Mouse (Mus musculus) CD4-positive, CD25-positive, alpha-beta regulatory T cell, adult 2 months (primary cell): ENCODE results near the gene Ppfia2.

Experiments
- DNase-seq: peaks from one replicate; pipeline ENCODE4 v3.0.0-alpha.2; 2012; ENCODE audit warnings: low read depth, low spot score

The Ppfia2 gene

GRCm38 (mm10) chr10:106913032-106913431 is 442.9 kb downstream of the Ppfia2 start:
- DNase-seq = no peak

- DNase-seq = no peak
Measured at GRCm38 (mm10) chr10:106914275-106914674, 444.1 kb downstream of the Ppfia2 start.

- no peak for DNase-seq
Measured at GRCm38 (mm10) chr10:106914822-106915221, 444.7 kb downstream of the Ppfia2 start.

GRCm38 (mm10) chr10:106924334-106924733 is 454.2 kb downstream of the Ppfia2 start:
- no peak for DNase-seq

- no peak for DNase-seq
Measured at GRCm38 (mm10) chr10:106924798-106925197, 454.7 kb downstream of the Ppfia2 start.

GRCm38 (mm10) chr10:106928576-106929332 is 458.6 kb downstream of the Ppfia2 start:
- DNase-seq = no peak

- no peak for DNase-seq
Measured at GRCm38 (mm10) chr10:106932571-106933073, 462.5 kb downstream of the Ppfia2 start.

- no peak for DNase-seq
Measured at GRCm38 (mm10) chr10:106936996-106937395, 466.9 kb downstream of the Ppfia2 start.

- no peak for DNase-seq
Measured at GRCm38 (mm10) chr10:106938851-106939250, 468.7 kb downstream of the Ppfia2 start.

- DNase-seq = no peak
Measured at GRCm38 (mm10) chr10:106939441-106939840, 469.3 kb downstream of the Ppfia2 start.

- DNase-seq = no peak
Measured at GRCm38 (mm10) chr10:106941380-106941779, 471.2 kb downstream of the Ppfia2 start.

GRCm38 (mm10) chr10:106959026-106959425 is 488.9 kb downstream of the Ppfia2 start:
- DNase-seq = no peak

GRCm38 (mm10) chr10:106975193-106976141 is 505.3 kb downstream of the Ppfia2 start:
- DNase-seq = no peak
